Mouse (Mus musculus) lung, embryonic 15.5 days (tissue): ENCODE measurements around the gene Tef. TPM values are rescaled to one million over a fixed set of nuclear protein-coding genes. Genes with fewer than 3 reads are reported as not detected.

Experiments
- ATAC-seq: fragments of 200-750 bp; cut with Nextera tagmentation; 2 replicates; pipeline ENCODE4 v1.8.0; 2017; ENCODE audit warnings: moderate number of reproducible peaks, borderline replicate concordance; ENCODE audit not compliant: low FRiP score, low TSS enrichment; ENCODE audit errors: extremely low read depth
- H3K27ac ChIP-seq: fragments of 300-500 bp; sonication (generic); 2 replicates; pipeline ENCODE4 v1.5.1; 2015; ENCODE audit warnings: moderate library complexity, mild to moderate bottlenecking, inconsistent platforms
- H3K27me3 ChIP-seq: fragments of 300-500 bp; sonication (generic); 2 replicates; pipeline ENCODE4 v1.6.1; 2015; ENCODE audit warnings: inconsistent platforms
- H3K36me3 ChIP-seq: fragments of 300-500 bp; sonication (generic); 2 replicates; pipeline ENCODE4 v1.6.1; 2015; ENCODE audit warnings: inconsistent platforms
- H3K4me1 ChIP-seq: fragments of 300-500 bp; sonication (generic); 2 replicates; pipeline ENCODE4 v1.6.1; 2015; ENCODE audit warnings: inconsistent platforms
- H3K4me2 ChIP-seq: fragments of 300-500 bp; sonication (generic); 2 replicates; pipeline ENCODE4 v1.6.1; 2015; ENCODE audit warnings: inconsistent platforms, mild to moderate bottlenecking, moderate library complexity
- H3K4me3 ChIP-seq: fragments of 300-500 bp; sonication (generic); 2 replicates; pipeline ENCODE4 v1.5.1; 2015; ENCODE audit warnings: mild to moderate bottlenecking, inconsistent platforms
- H3K9ac ChIP-seq: fragments of 300-500 bp; sonication (generic); 2 replicates; pipeline ENCODE4 v1.6.1; 2015; ENCODE audit warnings: inconsistent platforms
- H3K9me3 ChIP-seq: fragments of 300-500 bp; sonication (generic); 2 replicates; pipeline ENCODE4 v1.6.1; 2016; ENCODE audit warnings: inconsistent platforms
- WGBS: fragments of 180-500 bp; shearing (Covaris S2); methylation state at CpG from one replicate; pipeline ENCODE4 v1.1.7; 2015; 5-methylcytosine and 5-hydroxymethylcytosine counted together
- polyA plus RNA-seq: library from polyadenylated mRNA; unstranded; fragments of >200 nt; fragmentation: Nextera tagmentation; extraction: Ambion mirVana; gene quantifications from 2 replicates; pipeline ENCODE4 v1.2.1, GENCODE M21; 2015

The Tef gene
- polyA plus RNA-seq, 1 experiment from 2014 or later = 31.4 TPM

DNA sequence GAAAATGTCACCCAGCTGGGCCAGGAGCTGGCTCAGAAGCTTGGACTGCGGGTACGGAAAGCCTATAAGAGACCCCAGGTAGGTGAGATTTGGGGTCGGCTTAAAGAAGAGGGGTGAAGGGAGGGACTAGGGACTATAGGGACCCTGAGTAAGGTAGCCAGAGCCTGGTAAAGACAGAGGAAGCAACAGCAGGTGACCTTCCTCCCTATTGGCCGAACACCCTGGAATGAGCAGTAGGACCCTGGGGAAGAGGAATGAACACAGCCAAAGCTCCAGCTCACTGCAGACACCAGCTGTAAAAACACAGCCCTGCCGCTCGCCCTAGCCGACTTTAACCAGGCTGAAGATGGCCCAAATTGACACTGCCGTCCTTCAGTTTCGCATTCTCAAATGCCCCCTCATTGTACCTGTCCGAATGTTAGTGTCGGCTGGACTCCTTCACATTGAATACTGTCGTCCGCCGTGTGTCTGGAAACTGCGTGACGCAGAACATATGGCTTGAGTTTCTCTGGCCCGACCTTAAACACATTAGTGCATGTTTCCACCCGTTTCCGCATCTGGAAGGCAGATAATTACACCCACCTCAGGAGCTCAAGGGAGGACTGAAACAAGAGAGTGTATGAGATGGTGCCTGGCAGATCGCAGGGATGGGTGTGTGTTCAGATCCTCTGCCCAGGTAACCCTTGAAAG lies 29.6 kb upstream of the Tef start:
- no peak for ATAC-seq
- Histone ChIP-seq H3K36me3 (peaks cover 73% of the 10 kb centered on the region), H3K9ac (no peak overlapping the region), H3K4me2 (no peak overlapping the region), H3K9me3 (no peaks in the 10 kb centered on the region), H3K27me3 (no peaks in the 10 kb centered on the region), H3K27ac (no peak overlapping the region), H3K4me3 (no peak overlapping the region), H3K4me1 (no peaks in the 10 kb centered on the region)
- 79% methylated on average over 20 of the region's 20 CpGs for WGBS

DNA sequence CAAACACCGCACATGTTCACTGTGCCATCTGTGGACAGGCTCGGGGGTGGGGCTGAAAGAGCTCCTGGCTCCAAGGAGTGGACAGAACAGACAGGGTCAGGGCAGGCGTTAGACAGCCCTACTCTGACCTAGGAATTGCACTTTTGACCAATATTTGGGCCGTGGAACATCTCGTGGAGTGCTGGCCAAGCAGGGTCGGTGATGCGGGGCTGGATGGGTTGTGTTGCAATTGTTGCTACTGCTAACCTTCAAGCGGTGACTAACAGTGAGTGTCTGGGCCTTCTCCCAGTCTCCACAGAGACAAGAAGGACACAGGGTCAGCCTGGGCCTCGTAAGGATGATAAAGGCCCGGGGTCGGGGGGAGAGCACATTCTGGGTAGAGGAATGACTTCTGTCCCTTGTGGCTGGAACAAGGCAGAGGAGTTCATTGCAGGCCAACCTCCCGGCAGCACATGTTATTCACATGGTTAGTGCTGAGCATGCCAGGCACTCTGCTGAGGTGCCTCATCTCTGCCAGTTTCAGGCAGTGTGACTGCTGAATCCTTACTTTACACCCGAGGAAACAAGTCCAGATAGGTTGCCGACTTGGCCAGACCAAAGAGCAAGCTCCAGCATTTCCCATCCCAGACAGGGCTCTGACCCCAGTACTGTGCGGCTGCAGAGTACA lies 27.6 kb upstream of the Tef start:
- Histone ChIP-seq H3K4me1 (no peaks in the 10 kb centered on the region), H3K9me3 (no peaks in the 10 kb centered on the region), H3K4me2 (no peak overlapping the region), H3K36me3 (peaks cover 84% of the 10 kb centered on the region), H3K27ac (no peak overlapping the region), H3K4me3 (no peak overlapping the region), H3K27me3 (no peaks in the 10 kb centered on the region), H3K9ac (no peak overlapping the region)
- ATAC-seq = no peak
- WGBS = 80% methylated on average over 15 of the region's 15 CpGs

DNA sequence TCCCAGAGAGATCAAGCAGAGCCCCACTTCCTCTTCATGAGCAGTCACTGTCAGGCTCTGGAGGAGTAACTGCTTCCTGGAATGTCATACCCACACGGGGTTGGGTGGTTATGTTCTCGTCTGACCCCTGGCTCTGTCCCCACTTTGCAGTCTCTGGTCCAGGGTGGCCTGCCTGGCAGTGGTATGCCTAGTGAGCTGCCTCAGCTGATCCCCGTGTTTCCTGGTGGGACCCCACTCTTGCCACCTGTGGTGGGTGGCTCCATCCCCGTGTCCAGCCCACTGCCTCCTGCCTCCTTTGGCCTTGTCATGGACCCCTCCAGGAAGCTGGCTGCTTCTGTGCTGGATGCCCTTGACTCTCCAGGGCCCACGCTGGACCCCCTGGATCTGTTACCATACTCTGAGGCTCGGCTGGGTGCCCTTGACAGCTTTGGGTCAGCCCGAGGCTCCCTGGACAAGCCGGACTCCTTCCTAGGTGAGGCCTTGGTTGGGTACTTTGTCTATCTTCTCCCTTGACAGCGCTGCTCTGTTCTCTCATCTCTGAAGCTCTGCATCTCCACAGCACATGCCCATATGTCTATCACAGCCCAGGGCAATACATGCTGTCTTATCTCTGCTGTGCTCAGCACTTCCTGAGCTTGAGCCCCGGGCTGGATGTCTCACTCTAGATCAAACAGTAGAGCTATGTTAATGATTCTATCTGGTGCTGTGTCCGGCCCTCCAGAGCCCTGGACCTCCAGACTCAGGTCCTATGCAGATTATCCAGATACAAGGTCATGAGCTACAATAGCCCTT lies 25.4 kb upstream of the Tef start:
- Histone ChIP-seq H3K4me3 (no peak overlapping the region), H3K36me3 (peaks cover 91% of the 10 kb centered on the region), H3K27me3 (no peaks in the 10 kb centered on the region), H3K9me3 (no peaks in the 10 kb centered on the region), H3K9ac (no peak overlapping the region), H3K4me2 (no peak overlapping the region), H3K4me1 (no peaks in the 10 kb centered on the region), H3K27ac (no peak overlapping the region)
- 79% methylated on average over 11 of the region's 11 CpGs for WGBS
- no peak for ATAC-seq

DNA sequence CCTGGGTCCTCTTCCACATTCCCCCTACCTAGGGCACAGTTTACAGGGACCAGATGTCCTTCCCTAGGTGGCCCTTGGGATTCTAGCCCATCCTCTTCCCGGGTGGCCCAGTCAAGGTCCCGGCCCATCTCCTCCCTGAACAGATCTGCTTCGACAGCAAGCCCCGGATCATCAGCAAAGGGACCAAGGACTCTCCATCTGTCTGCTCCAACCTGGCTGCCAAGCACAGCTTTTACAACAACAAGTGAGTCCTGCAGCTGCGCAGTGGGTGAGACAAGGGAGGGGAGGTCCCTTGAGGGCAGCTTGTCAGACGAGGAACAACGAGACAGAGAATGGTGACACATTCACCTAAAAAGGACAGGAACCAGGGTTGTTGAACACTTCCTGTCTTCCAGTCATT lies 20.4 kb upstream of the Tef start:
- ATAC-seq = no peak
- Histone ChIP-seq H3K9me3 (no peaks in the 10 kb centered on the region), H3K4me2 (no peak overlapping the region), H3K27ac (no peak overlapping the region), H3K36me3 (peaks cover 89% of the 10 kb centered on the region), H3K4me3 (no peak overlapping the region), H3K4me1 (no peaks in the 10 kb centered on the region), H3K27me3 (no peaks in the 10 kb centered on the region), H3K9ac (no peak overlapping the region)
- WGBS = 89% methylated on average over 7 of the region's 7 CpGs

DNA sequence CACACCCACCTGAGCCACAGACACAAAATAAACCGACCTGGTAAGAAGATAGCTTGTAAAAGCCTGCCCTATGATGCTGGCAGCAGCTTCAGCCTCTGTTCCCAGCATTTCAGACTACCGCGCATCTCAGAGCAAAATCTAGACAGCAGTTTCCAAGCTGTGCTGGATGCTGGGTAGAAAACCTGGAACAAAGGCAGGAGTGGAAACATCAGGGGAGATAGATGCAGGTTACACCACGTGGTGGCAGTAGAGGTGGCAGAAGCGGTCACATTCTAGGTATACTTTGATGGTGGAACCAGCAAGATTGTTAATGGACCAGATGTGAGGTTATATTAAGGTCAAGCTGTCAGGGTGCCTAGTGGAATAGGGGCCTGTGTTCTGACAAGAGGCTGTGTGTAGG lies 17.5 kb upstream of the Tef start:
- no peaks in the 10 kb centered on the region for H3K4me1 ChIP-seq
- ATAC-seq = no peak
- H3K4me3 ChIP-seq = no peak overlapping the region
- no peaks in the 10 kb centered on the region for H3K27me3 ChIP-seq
- no peak overlapping the region for H3K9ac ChIP-seq
- H3K9me3 ChIP-seq = no peaks in the 10 kb centered on the region
- H3K4me2 ChIP-seq = no peak overlapping the region
- H3K27ac ChIP-seq = no peak overlapping the region
- WGBS = 66% methylated on average over 5 of the region's 5 CpGs
- peaks cover 81% of the 10 kb centered on the region for H3K36me3 ChIP-seq

DNA sequence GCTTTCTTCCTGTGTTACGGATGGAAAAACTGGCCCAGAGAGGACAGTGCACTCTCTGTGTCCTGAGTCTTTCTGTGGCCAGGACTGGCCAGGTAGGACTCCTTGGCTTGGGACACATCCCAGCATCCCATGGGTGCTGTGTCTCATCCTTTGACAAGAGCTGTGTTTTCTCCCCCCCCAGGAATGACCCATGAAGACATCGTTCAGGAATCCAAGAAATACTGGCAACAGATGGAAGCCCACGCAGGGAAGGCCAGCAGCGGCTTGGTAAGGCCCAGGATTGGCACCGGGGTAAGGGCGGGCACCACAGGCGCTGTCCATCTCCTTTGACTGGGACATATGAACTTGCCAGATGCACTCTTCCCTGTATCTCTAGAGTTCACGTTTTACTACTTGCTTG lies 16.5 kb upstream of the Tef start:
- WGBS = 92% methylated on average over 8 of the region's 8 CpGs
- no peak overlapping the region for H3K4me2 ChIP-seq

DNA sequence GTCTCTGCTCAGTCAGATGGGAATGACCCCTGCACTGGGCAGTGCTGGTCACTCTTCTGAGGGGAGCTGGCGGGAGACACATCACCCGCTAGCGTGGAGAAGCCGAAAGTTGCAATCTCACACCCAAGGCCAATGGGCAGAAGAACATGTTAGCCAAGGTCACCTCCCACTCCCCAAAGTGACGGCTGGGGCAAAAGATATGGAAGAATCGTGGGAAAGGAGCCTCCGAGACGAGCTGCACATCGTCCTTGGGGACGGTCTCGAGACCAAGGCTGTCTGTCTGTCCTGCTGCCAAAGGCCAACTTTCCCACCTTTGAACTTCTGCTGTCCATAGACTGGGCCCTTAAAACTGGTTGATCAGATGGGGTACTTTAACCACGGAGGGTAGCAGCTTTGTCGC lies 14.7 kb upstream of the Tef start:
- H3K9ac ChIP-seq = no peak overlapping the region
- no peak overlapping the region for H3K4me2 ChIP-seq
- no peak overlapping the region for H3K4me3 ChIP-seq
- H3K36me3 ChIP-seq = peaks cover 77% of the 10 kb centered on the region
- no peaks in the 10 kb centered on the region for H3K9me3 ChIP-seq
- no peaks in the 10 kb centered on the region for H3K4me1 ChIP-seq
- no peak for ATAC-seq
- no peaks in the 10 kb centered on the region for H3K27me3 ChIP-seq
- WGBS = 89% methylated on average over 13 of the region's 13 CpGs
- no peak overlapping the region for H3K27ac ChIP-seq

More for the DNA sequence above, 16.5 kb upstream of the Tef start:
- Histone ChIP-seq H3K36me3 (peaks cover 77% of the 10 kb centered on the region), H3K9me3 (no peaks in the 10 kb centered on the region), H3K27me3 (no peaks in the 10 kb centered on the region), H3K27ac (no peak overlapping the region), H3K4me1 (no peaks in the 10 kb centered on the region), H3K4me3 (no peak overlapping the region), H3K9ac (no peak overlapping the region)
- no peak for ATAC-seq

DNA sequence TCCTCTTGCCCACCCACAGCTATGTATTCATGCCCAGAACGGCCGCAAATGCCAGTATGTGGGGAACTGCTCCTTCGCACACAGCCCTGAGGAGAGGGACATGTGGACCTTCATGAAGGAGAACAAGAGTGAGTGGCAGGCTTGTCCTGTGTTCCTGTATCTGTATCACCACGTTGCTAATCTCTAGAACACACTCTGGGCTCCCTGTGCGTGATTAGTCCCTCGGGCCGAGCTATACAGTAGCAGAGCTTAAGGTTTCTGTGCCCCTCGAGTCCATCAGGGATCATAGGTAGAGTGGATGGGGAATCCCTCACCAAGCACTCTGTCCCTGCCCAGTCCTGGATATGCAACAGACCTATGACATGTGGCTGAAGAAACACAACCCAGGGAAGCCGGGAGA lies 9.8 kb upstream of the Tef start:
- no peak for ATAC-seq

DNA sequence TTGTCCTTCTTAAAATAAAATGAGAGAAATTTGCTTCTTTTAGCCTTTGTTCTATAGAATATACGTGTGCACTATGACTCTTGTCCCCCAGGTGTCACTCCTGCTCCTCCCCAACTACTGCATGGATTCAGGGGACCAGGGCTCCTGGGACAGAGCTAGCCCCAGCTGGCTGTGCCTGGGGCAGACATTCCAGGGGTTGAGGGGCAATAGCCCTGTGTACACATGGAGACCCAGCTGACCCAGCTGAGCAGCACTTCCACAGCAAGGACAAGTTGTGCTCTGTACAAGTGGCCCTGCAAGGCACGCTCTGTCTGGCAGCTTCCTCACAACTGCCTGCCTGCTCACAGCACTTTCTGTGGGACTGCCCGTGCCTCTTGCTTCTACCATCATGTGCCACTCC lies 6.0 kb upstream of the Tef start:
- peak; percentile 48 for ATAC-seq
- Histone ChIP-seq H3K36me3 (peaks cover 31% of the 10 kb centered on the region), H3K4me3 (no peak overlapping the region), H3K27me3 (no peaks in the 10 kb centered on the region), H3K9me3 (no peaks in the 10 kb centered on the region), H3K9ac (no peak overlapping the region), H3K4me1 (no peaks in the 10 kb centered on the region), H3K4me2 (no peak overlapping the region), H3K27ac (0 out of 2 replicates have a peak overlapping the region, but pooled peaks have one; percentile 15)
- 68% methylated on average over 3 of the region's 3 CpGs for WGBS

More for the DNA sequence above, 9.8 kb upstream of the Tef start:
- H3K27ac ChIP-seq = no peak overlapping the region
- no peak overlapping the region for H3K4me3 ChIP-seq
- peaks cover 57% of the 10 kb centered on the region for H3K36me3 ChIP-seq
- no peak overlapping the region for H3K4me2 ChIP-seq
- H3K4me1 ChIP-seq = no peaks in the 10 kb centered on the region
- H3K9me3 ChIP-seq = no peaks in the 10 kb centered on the region
- WGBS = 85% methylated on average over 9 of the region's 9 CpGs
- H3K9ac ChIP-seq = no peak overlapping the region
- no peaks in the 10 kb centered on the region for H3K27me3 ChIP-seq

DNA sequence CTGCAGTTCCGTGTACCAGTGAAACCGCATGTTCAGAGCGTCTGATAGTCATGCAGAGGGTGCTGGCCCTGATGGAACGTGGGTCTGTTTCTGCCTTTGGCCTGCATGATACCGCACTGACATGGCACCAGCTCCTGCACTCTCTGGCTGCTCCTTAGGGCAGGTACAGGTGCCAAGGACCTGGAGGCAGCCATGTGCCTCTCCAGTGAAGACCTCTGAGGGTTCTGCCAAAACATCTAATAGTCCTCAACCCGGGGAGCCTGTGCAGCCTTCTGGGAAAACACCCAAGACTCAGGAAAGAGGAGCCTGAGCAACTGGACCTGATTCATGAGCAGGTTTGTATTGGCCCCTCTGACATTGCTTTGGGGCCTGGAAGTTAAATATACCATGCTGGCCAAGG lies 4.4 kb upstream of the Tef start:
- WGBS = 77% methylated on average over 6 of the region's 6 CpGs

DNA sequence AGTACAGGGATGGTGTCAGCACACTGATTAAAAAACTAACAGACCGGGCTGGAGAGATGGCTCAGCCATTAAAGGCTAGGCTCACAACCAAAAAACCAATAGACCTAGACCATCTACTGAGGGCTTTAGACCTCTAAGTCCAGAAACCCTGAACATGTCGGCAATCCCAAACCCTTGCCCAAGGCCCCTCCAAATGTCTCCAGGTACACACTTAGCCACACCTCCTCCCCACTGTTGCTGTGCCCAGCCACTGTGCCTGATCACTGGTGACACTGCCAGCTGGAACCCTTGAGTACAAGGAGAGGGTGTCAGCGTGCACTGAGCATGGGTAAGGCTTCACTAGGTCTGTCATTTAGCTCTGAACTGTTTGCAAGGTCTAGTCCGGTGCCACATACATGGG lies 3.8 kb upstream of the Tef start:
- Histone ChIP-seq H3K4me1 (peaks cover 14% of the 10 kb centered on the region), H3K27me3 (no peaks in the 10 kb centered on the region), H3K4me3 (no peak overlapping the region), H3K36me3 (peaks cover 10% of the 10 kb centered on the region; the same call in 1 of the 2 replicates), H3K9me3 (no peaks in the 10 kb centered on the region), H3K9ac (no peak overlapping the region), H3K27ac (no peak overlapping the region), H3K4me2 (no peak overlapping the region)
- 82% methylated on average over 4 of the region's 4 CpGs for WGBS
- ATAC-seq = no peak

More for the DNA sequence above, 4.4 kb upstream of the Tef start:
- no peak overlapping the region for H3K4me3 ChIP-seq
- H3K36me3 ChIP-seq = peaks cover 16% of the 10 kb centered on the region; the same call in 1 of the 2 replicates
- no peak overlapping the region for H3K27ac ChIP-seq
- H3K4me2 ChIP-seq = no peak overlapping the region
- no peaks in the 10 kb centered on the region for H3K9me3 ChIP-seq
- H3K27me3 ChIP-seq = no peaks in the 10 kb centered on the region
- no peak for ATAC-seq
- peaks cover 8% of the 10 kb centered on the region for H3K4me1 ChIP-seq
- H3K9ac ChIP-seq = no peak overlapping the region

DNA sequence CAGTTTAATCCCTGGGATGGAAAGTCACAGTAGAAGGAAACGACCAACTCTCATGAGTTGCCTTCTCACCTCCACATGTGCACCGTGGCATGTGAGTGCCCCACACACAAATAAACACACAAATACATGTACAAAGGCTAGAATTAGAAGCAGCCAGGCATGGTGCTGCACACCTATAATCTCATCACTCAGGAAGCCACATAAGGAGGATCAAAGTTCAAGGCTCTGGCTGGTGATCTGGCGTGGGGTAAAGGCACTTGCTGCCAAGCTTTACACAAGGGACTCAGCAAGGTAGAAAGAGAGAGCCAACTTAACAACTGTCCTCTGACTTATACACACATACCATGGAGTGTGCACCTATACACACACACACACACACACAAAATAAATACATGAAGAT lies 1.8 kb upstream of the Tef start:
- ATAC-seq = no peak
- no peaks in the 10 kb centered on the region for H3K27me3 ChIP-seq
- H3K4me2 ChIP-seq = no peak overlapping the region
- WGBS = 67% methylated on average over 3 of the region's 3 CpGs
- H3K9me3 ChIP-seq = no peaks in the 10 kb centered on the region
- no peak overlapping the region for H3K27ac ChIP-seq
- no peaks in the 10 kb centered on the region for H3K36me3 ChIP-seq
- no peak overlapping the region for H3K9ac ChIP-seq
- no peak overlapping the region for H3K4me3 ChIP-seq
- H3K4me1 ChIP-seq = peaks cover 33% of the 10 kb centered on the region
